Mouse (Mus musculus) gastrocnemius, postnatal 36 days (tissue): ENCODE data around the gene Plch2. TPM values are rescaled to one million over a fixed set of nuclear protein-coding genes. Genes with fewer than 3 reads are reported as not detected.

ENCODE experiments used
- DNase-seq, 2 experiments: peaks; one replicate each; pipeline ENCODE4 v3.0.0; 2022
- intact Hi-C: fragments of 180-260 bp; cut with DNase I; formaldehyde crosslinking; loops from one replicate; pipeline ENCODE4 v1.15.1; 2025
- total RNA-seq, 2 experiments: library from RNA; stranded (reverse); gene quantifications; 2 replicates each; pipeline ENCODE4 v1.2.3; 2021

Plch2 gene
- total RNA-seq, 2 experiments from 2014 or later, result 0.26 to 0.47 TPM

- intact Hi-C loops, result no loop called here
- DNase-seq, result no peak
These were observed 23.5 kb downstream of the Plch2 start for GRCm38 (mm10) chr4:155033115-155033514.

GRCm38 (mm10) chr4:155024170-155025010 lies 32.2 kb downstream of the Plch2 start:
- intact Hi-C loops, result no loop called here
- no peak for DNase-seq

- no peak for DNase-seq
- intact Hi-C loops, result no loop called here
These were observed 34.2 kb downstream of the Plch2 start for GRCm38 (mm10) chr4:155022228-155022855.

- DNase-seq, result no peak
- intact Hi-C loops, result no loop called here
These were observed 35.8 kb downstream of the Plch2 start for GRCm38 (mm10) chr4:155020813-155021212.

- intact Hi-C loops, result no loop called here
- DNase-seq, result no peak
These were observed 36.4 kb downstream of the Plch2 start for GRCm38 (mm10) chr4:155020141-155020540.

GRCm38 (mm10) chr4:155019336-155019847 lies 37.2 kb downstream of the Plch2 start:
- no peak for DNase-seq
- intact Hi-C loops, result no loop called here

GRCm38 (mm10) chr4:155018601-155019335 lies 37.8 kb downstream of the Plch2 start:
- intact Hi-C loops, result no loop called here
- no peak for DNase-seq

GRCm38 (mm10) chr4:155018066-155018465 lies 38.5 kb downstream of the Plch2 start:
- intact Hi-C loops, result no loop called here
- no peak for DNase-seq

- intact Hi-C loops, result no loop called here
- DNase-seq, result no peak
These were observed 39.2 kb downstream of the Plch2 start for GRCm38 (mm10) chr4:155017253-155017878.

GRCm38 (mm10) chr4:155016807-155017206 lies 39.8 kb downstream of the Plch2 start:
- intact Hi-C loops, result no loop called here
- DNase-seq, result no peak

- intact Hi-C loops, result no loop called here
- no peak for DNase-seq
These were observed 41.0 kb downstream of the Plch2 start for GRCm38 (mm10) chr4:155015550-155015949.

- no peak for DNase-seq
These were observed 41.8 kb downstream of the Plch2 start for GRCm38 (mm10) chr4:155014791-155015190.

GRCm38 (mm10) chr4:155014244-155014643 lies 42.3 kb downstream of the Plch2 start:
- no peak for DNase-seq
- intact Hi-C loops, result no loop called here

More at GRCm38 (mm10) chr4:155014791-155015190, 41.8 kb downstream of the Plch2 start:
- intact Hi-C loops, result no loop called here

- intact Hi-C loops, result no loop called here
- peak; percentile 47 to 53 for DNase-seq
These were observed 43.8 kb downstream of the Plch2 start for GRCm38 (mm10) chr4:155012788-155013187.

- intact Hi-C loops, result no loop called here
- DNase-seq, result no peak
These were observed 44.5 kb downstream of the Plch2 start for GRCm38 (mm10) chr4:155012115-155012514.

GRCm38 (mm10) chr4:155011312-155012025 lies 45.1 kb downstream of the Plch2 start:
- intact Hi-C loops, result no loop called here
- no peak for DNase-seq

- intact Hi-C loops, result no loop called here
- DNase-seq, result peak; percentile 25 to 30
These were observed 45.7 kb downstream of the Plch2 start for GRCm38 (mm10) chr4:155010870-155011269.

- no peak for DNase-seq
- intact Hi-C loops, result no loop called here
These were observed 47.4 kb downstream of the Plch2 start for GRCm38 (mm10) chr4:155009216-155009615.

GRCm38 (mm10) chr4:155008075-155008474 lies 48.5 kb downstream of the Plch2 start:
- intact Hi-C loops, result no loop called here
- DNase-seq, result no peak

- no peak for DNase-seq
- intact Hi-C loops, result no loop called here
These were observed 48.9 kb downstream of the Plch2 start for GRCm38 (mm10) chr4:155007641-155008040.
